Mouse (Mus musculus) lung, postnatal 14 days (tissue): Measurements from ENCODE around the gene Haghl.

Source experiments
- DNase-seq: peaks from one replicate; pipeline ENCODE4 v3.0.0; 2021

Haghl gene

GRCm38 (mm10) chr17:25738861-25739260, 46.6 kb downstream of the Haghl start:
- no peak for DNase-seq

- no peak for DNase-seq
Observed at GRCm38 (mm10) chr17:25735745-25736144, 49.7 kb downstream of the Haghl start, which contains the start of gene Mslnl. Gene Mslnl (plus strand): TSS chr17:25736042.

- no peak for DNase-seq
Observed at GRCm38 (mm10) chr17:25735246-25735645, 50.2 kb downstream of the Haghl start.

GRCm38 (mm10) chr17:25732082-25732481, 53.4 kb downstream of the Haghl start:
- DNase-seq, result peak; percentile 88
